Mouse (Mus musculus) lung, embryonic 16.5 days (tissue): Measurements from ENCODE around the gene Plekhg4. TPM values are rescaled to one million over a fixed set of nuclear protein-coding genes. Genes with fewer than 3 reads are reported as not detected.

ENCODE experiments used
- ATAC-seq: fragments of 200-750 bp; cut with Nextera tagmentation; 2 replicates; pipeline ENCODE4 v1.8.0; 2017; ENCODE audit warnings: low read depth, mild to moderate bottlenecking, moderate library complexity
- H3K27ac ChIP-seq: fragments of 300-500 bp; sonication (generic); 2 replicates; pipeline ENCODE4 v1.5.1; 2014; ENCODE audit warnings: mild to moderate bottlenecking, control low read depth, low read length
- H3K27me3 ChIP-seq: fragments of 300-500 bp; sonication (generic); 2 replicates; pipeline ENCODE4 v1.6.1; 2014; ENCODE audit warnings: low read depth, low read length, mixed read lengths; ENCODE audit not compliant: control insufficient read depth, insufficient read depth
- H3K36me3 ChIP-seq: fragments of 300-500 bp; sonication (generic); 2 replicates; pipeline ENCODE4 v1.6.1; 2014; ENCODE audit warnings: low read length; ENCODE audit not compliant: control insufficient read depth, insufficient read depth
- H3K4me1 ChIP-seq: fragments of 300-500 bp; sonication (generic); replicated peaks from 2 replicates; pipeline ENCODE4 v1.6.1; 2014; ENCODE audit warnings: low read length, mixed read lengths; ENCODE audit not compliant: control insufficient read depth, insufficient read depth
- H3K4me2 ChIP-seq: fragments of 300-500 bp; sonication (generic); 2 replicates; pipeline ENCODE4 v1.6.1; 2014; ENCODE audit warnings: low read depth, low read length, control low read depth
- H3K4me3 ChIP-seq: fragments of 300-500 bp; sonication (generic); 2 replicates; pipeline ENCODE4 v1.5.1; 2014; ENCODE audit warnings: mild to moderate bottlenecking, low read length, control low read depth
- H3K9ac ChIP-seq: fragments of 300-500 bp; sonication (generic); 2 replicates; pipeline ENCODE4 v1.6.1; 2014; ENCODE audit warnings: low read length, control low read depth
- H3K9me3 ChIP-seq: fragments of 300-500 bp; sonication (generic); 2 replicates; pipeline ENCODE4 v1.6.1; 2016; ENCODE audit warnings: low read length; ENCODE audit not compliant: control insufficient read depth
- WGBS: fragments of 180-500 bp; shearing (Covaris S2); extraction: QIAGEN DNeasy Blood & Tissue Kit; methylation state at CpG from one replicate; pipeline ENCODE4 v1.1.7; 2014; 5-methylcytosine and 5-hydroxymethylcytosine counted together
- polyA plus RNA-seq: library from polyadenylated mRNA; unstranded; fragments of >200 nt; fragmentation: Nextera tagmentation; extraction: Ambion mirVana; gene quantifications from 2 replicates; pipeline ENCODE4 v1.2.1, GENCODE M21; 2015

The Plekhg4 gene
- polyA plus RNA-seq, 1 experiment from 2014 or later: 1.1 TPM

- H3K27ac ChIP-seq: peak overlapping the region; percentile 94
- H3K27me3 ChIP-seq: no peaks in the 10 kb centered on the region
- H3K4me1 ChIP-seq: peaks cover 47% of the 10 kb centered on the region
- 24% methylated on average over 4 of the region's 4 CpGs for WGBS
- no peak overlapping the region for H3K4me2 ChIP-seq
- no peak for ATAC-seq
- peaks cover 50% of the 10 kb centered on the region for H3K36me3 ChIP-seq
- no peak overlapping the region for H3K4me3 ChIP-seq
- H3K9ac ChIP-seq: peak overlapping the region; percentile 5; the same call in 1 of the 2 replicates
- H3K9me3 ChIP-seq: no peaks in the 10 kb centered on the region
Measured at GRCm38 (mm10) chr8:105338992-105339391, 34.1 kb upstream of the Plekhg4 start.

GRCm38 (mm10) chr8:105339886-105340635 is 33.0 kb upstream of the Plekhg4 start:
- peak; percentile 31 for ATAC-seq
- peak overlapping the region; percentile 5; the same call in 1 of the 2 replicates for H3K4me3 ChIP-seq
- H3K4me1 ChIP-seq: peaks cover 55% of the 10 kb centered on the region
- H3K36me3 ChIP-seq: peaks cover 40% of the 10 kb centered on the region
- H3K27me3 ChIP-seq: no peaks in the 10 kb centered on the region
- no peaks in the 10 kb centered on the region for H3K9me3 ChIP-seq
- peak overlapping the region; percentile 94 for H3K27ac ChIP-seq
- WGBS: 32% methylated on average over 6 of the region's 6 CpGs
- peak overlapping the region; percentile 37 for H3K4me2 ChIP-seq
- H3K9ac ChIP-seq: peak overlapping the region; percentile 53

GRCm38 (mm10) chr8:105341399-105341798 is 31.7 kb upstream of the Plekhg4 start:
- WGBS: 19% methylated on average over 8 of the region's 8 CpGs
- Histone ChIP-seq H3K4me1 (peaks cover 63% of the 10 kb centered on the region), H3K27ac (peak overlapping the region; percentile 94), H3K4me3 (no peak overlapping the region), H3K27me3 (no peaks in the 10 kb centered on the region), H3K9me3 (no peaks in the 10 kb centered on the region), H3K9ac (no peak overlapping the region), H3K36me3 (peaks cover 28% of the 10 kb centered on the region), H3K4me2 (no peak overlapping the region; the same call in 1 of the 2 replicates)
- ATAC-seq: peak; percentile 87

GRCm38 (mm10) chr8:105342768-105343167 is 30.3 kb upstream of the Plekhg4 start:
- Histone ChIP-seq H3K9me3 (no peaks in the 10 kb centered on the region), H3K4me1 (peaks cover 63% of the 10 kb centered on the region), H3K4me2 (peak overlapping the region; percentile 92), H3K27me3 (no peaks in the 10 kb centered on the region), H3K27ac (peak overlapping the region; percentile 98), H3K9ac (peak overlapping the region; percentile 49), H3K4me3 (peak overlapping the region; percentile 91), H3K36me3 (peaks cover 14% of the 10 kb centered on the region)
- ATAC-seq: no peak
- WGBS: 44% methylated on average over 4 of the region's 4 CpGs

- 25% methylated on average over 8 of the region's 8 CpGs for WGBS
- H3K27ac ChIP-seq: peak overlapping the region; percentile 98
- ATAC-seq: no peak
- H3K9ac ChIP-seq: peak overlapping the region; percentile 96
- no peaks in the 10 kb centered on the region for H3K27me3 ChIP-seq
- H3K36me3 ChIP-seq: 0 out of 2 replicates have a peak, but pooled peaks cover 4% of the 10 kb centered on the region
- H3K4me3 ChIP-seq: peak overlapping the region; percentile 91
- H3K9me3 ChIP-seq: no peaks in the 10 kb centered on the region
- H3K4me2 ChIP-seq: peak overlapping the region; percentile 92
- peaks cover 60% of the 10 kb centered on the region for H3K4me1 ChIP-seq
Measured at GRCm38 (mm10) chr8:105343791-105344574, 29.1 kb upstream of the Plekhg4 start.

GRCm38 (mm10) chr8:105345061-105345975 is 27.8 kb upstream of the Plekhg4 start:
- Histone ChIP-seq H3K27ac (peak overlapping the region; percentile 98), H3K9ac (peak overlapping the region; percentile 96), H3K36me3 (0 out of 2 replicates have a peak, but pooled peaks cover 4% of the 10 kb centered on the region), H3K9me3 (no peaks in the 10 kb centered on the region), H3K4me2 (peak overlapping the region; percentile 92), H3K4me1 (peaks cover 49% of the 10 kb centered on the region), H3K27me3 (no peaks in the 10 kb centered on the region), H3K4me3 (peak overlapping the region; percentile 91)
- ATAC-seq: no peak
- WGBS: 23% methylated on average over 7 of the region's 7 CpGs

GRCm38 (mm10) chr8:105346611-105347427 is 26.3 kb upstream of the Plekhg4 start:
- peak overlapping the region; percentile 96 for H3K9ac ChIP-seq
- H3K4me1 ChIP-seq: peaks cover 38% of the 10 kb centered on the region
- H3K9me3 ChIP-seq: no peaks in the 10 kb centered on the region
- peak; percentile 64 for ATAC-seq
- 0 out of 2 replicates have a peak, but pooled peaks cover 4% of the 10 kb centered on the region for H3K36me3 ChIP-seq
- H3K27me3 ChIP-seq: no peaks in the 10 kb centered on the region; the same call in 1 of the 2 replicates
- H3K4me2 ChIP-seq: peak overlapping the region; percentile 92
- H3K4me3 ChIP-seq: peak overlapping the region; percentile 91
- 1% methylated on average over 29 of the region's 34 CpGs for WGBS
- H3K27ac ChIP-seq: peak overlapping the region; percentile 98
